Mouse (Mus musculus): Measurements from ENCODE around the gene Dpyd. TPM values are rescaled to one million over a fixed set of nuclear protein-coding genes. Genes with fewer than 3 reads are reported as not detected.

Gene Dpyd
- polyA plus RNA-seq, 1 experiment from 2014 or later = 2.8 TPM

DNA sequence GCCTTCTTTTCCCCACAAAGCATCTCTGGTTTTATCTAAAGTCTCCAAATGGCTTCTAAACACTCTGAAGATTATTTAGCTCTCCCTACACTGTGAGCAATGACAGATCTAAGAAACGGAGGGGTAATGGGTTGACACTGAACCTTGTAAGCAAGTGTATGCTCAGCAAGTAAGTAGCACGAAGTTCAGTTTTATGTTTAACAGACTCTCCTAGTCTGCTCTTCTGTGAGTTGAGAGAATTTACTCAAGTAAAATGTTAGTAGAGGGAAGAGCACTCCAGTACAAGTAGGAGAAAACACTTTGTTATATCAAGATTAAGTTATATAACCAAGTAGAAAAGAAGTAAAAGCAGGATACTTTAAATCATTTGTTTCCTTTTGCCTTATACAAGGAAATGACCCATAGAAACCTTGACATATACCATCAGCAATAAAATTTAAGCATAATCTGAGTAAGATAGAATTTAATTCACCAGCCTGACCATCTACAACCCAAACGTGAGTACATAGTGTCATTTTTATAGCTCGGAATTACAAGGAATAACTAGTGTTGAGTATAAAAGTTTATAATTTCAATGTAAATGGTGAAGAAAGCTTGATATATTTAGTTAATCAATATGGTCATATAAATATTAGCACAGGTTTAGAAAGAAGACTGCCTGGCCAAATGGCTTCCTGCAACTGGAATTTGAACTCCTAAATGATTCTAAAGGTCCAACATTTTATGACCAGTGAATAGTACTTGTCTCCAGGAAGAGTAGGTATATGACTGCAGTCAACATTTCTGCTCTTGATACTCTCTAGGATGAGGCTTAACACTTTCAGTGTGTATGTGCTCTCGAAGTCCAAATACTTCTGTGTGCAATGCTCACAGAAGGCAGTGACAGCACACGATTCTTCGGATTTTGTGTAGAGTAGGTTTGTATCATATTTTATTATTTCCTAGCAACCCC, 40.0 kb downstream of the Dpyd start:
- H3K9me3 ChIP-seq (replicated peaks) = no peaks in the 10 kb centered on the region
- 84% methylated on average over 7 of the region's 7 CpGs for WGBS
- no peaks in the 10 kb centered on the region for H3K4me1 ChIP-seq (replicated peaks)
- no peak overlapping the region for H3K27ac ChIP-seq
- no peaks in the 10 kb centered on the region for H3K27me3 ChIP-seq
- no peaks in the 10 kb centered on the region for H3K36me3 ChIP-seq
- no peak overlapping the region for H3K4me2 ChIP-seq
- no peak for ATAC-seq (replicated peaks; ENCODE audit: insufficient number of reproducible peaks, insufficient read depth, low FRiP score, low read depth)
- H3K4me3 ChIP-seq = no peak overlapping the region
- H3K9ac ChIP-seq = no peak overlapping the region

GRCm38 (mm10) chr3:118608708-118609107, 46.8 kb downstream of the Dpyd start:
- no peak overlapping the region for H3K27ac ChIP-seq
- no peaks in the 10 kb centered on the region for H3K27me3 ChIP-seq
- H3K9me3 ChIP-seq (replicated peaks) = no peaks in the 10 kb centered on the region
- H3K4me3 ChIP-seq = no peak overlapping the region
- H3K4me2 ChIP-seq = no peak overlapping the region
- WGBS = 72% methylated on average over 4 of the region's 4 CpGs
- H3K9ac ChIP-seq = no peak overlapping the region
- no peak for ATAC-seq (replicated peaks; ENCODE audit: insufficient number of reproducible peaks, insufficient read depth, low FRiP score, low read depth)
- H3K4me1 ChIP-seq (replicated peaks) = no peaks in the 10 kb centered on the region
- H3K36me3 ChIP-seq = no peaks in the 10 kb centered on the region

DNA sequence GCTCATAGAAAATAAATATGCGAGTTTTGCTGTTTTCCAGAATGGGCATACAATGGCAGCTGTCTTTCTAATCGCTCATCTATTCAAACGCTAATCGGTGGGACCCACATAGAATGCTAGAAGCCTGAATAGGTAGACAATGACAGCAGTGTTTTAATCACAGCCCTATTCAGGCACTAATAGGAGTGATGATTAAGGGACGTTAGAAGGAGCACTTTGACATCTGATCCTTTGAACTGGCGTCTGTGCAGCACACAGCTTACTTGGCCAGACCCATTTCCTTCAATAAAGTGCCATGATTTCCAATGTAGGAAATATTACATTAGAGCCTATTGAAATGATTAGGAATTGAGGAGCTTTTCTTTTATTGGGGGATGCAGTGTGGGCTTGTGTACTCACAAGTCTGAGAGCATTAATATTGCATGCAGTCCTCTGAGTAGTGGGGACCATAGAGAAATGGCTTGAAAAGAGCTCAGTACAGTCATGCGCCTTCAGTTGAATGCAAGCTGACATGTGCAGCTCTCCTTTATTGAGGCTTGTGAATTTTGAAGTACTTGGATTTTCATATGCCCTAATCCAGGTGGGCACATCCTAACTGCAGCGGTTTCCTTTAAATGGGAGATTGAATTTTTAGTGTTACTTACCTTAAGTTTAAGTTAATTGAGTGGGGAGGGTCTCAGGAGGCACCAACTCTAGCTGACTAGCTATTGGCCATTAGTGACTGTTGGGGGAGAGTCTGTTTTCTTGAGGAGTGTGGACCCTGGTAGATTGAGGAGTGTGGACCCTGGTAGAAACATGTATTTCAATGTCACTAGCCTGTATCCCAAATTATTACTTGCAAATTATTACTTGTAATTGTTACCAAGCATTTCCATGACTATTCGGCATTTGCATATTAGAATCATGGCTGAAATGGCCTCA, 64.8 kb downstream of the Dpyd start:
- Histone ChIP-seq H3K36me3 (no peaks in the 10 kb centered on the region), H3K9me3 (replicated peaks) (no peaks in the 10 kb centered on the region), H3K4me2 (no peak overlapping the region), H3K27ac (no peak overlapping the region), H3K4me3 (no peak overlapping the region), H3K9ac (no peak overlapping the region), H3K27me3 (no peaks in the 10 kb centered on the region), H3K4me1 (replicated peaks) (no peaks in the 10 kb centered on the region)
- no peak for ATAC-seq (replicated peaks; ENCODE audit: insufficient number of reproducible peaks, insufficient read depth, low FRiP score, low read depth)
- 64% methylated on average over 9 of the region's 9 CpGs for WGBS

DNA sequence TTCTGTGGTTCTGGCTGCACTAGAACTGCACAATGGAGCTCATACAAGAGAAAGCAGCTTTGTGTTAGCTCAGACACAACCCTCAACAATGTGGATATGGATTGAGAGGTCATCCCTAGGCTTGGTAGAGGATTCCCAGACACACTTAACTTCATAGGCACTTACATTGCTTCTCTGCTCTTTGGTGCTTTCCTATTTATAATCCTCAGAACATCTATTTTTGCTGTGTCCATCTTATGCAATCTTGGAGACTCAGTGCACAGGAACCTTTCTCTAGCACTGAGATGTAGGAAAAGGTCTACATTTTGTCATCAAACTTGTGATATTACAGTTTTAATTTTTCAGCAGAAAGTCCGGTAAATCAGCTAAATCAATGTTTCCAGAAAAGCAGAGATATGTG, 67.8 kb downstream of the Dpyd start:
- Histone ChIP-seq H3K27me3 (no peaks in the 10 kb centered on the region), H3K4me1 (replicated peaks) (no peaks in the 10 kb centered on the region), H3K9ac (no peak overlapping the region), H3K9me3 (replicated peaks) (no peaks in the 10 kb centered on the region), H3K4me2 (no peak overlapping the region), H3K36me3 (no peaks in the 10 kb centered on the region), H3K4me3 (no peak overlapping the region), H3K27ac (no peak overlapping the region)
- 82% methylated on average over 1 of the region's 1 CpGs for WGBS
- no peak for ATAC-seq (replicated peaks; ENCODE audit: insufficient number of reproducible peaks, insufficient read depth, low FRiP score, low read depth)

- H3K27me3 ChIP-seq = no peaks in the 10 kb centered on the region
- no peak overlapping the region for H3K4me2 ChIP-seq
- no peak overlapping the region for H3K27ac ChIP-seq
- H3K4me1 ChIP-seq (replicated peaks) = no peaks in the 10 kb centered on the region
- no peak for ATAC-seq (replicated peaks; ENCODE audit: insufficient number of reproducible peaks, insufficient read depth, low FRiP score, low read depth)
- no peaks in the 10 kb centered on the region for H3K9me3 ChIP-seq (replicated peaks)
- no peak overlapping the region for H3K4me3 ChIP-seq
- 84% methylated on average over 10 of the region's 10 CpGs for WGBS
- H3K9ac ChIP-seq = no peak overlapping the region
- no peaks in the 10 kb centered on the region for H3K36me3 ChIP-seq
Observed at GRCm38 (mm10) chr3:118646024-118646570, 84.2 kb downstream of the Dpyd start.

- WGBS = 65% methylated on average over 5 of the region's 5 CpGs
- Histone ChIP-seq H3K36me3 (no peaks in the 10 kb centered on the region), H3K4me2 (no peak overlapping the region), H3K4me3 (no peak overlapping the region), H3K4me1 (replicated peaks) (no peaks in the 10 kb centered on the region), H3K9me3 (replicated peaks) (no peaks in the 10 kb centered on the region), H3K9ac (no peak overlapping the region), H3K27me3 (no peaks in the 10 kb centered on the region), H3K27ac (no peak overlapping the region)
- no peak for ATAC-seq (replicated peaks; ENCODE audit: insufficient number of reproducible peaks, insufficient read depth, low FRiP score, low read depth)
Observed at GRCm38 (mm10) chr3:118663987-118664692, 102.2 kb downstream of the Dpyd start.

GRCm38 (mm10) chr3:118674121-118674745, 112.3 kb downstream of the Dpyd start:
- 68% methylated on average over 10 of the region's 10 CpGs for WGBS

DNA sequence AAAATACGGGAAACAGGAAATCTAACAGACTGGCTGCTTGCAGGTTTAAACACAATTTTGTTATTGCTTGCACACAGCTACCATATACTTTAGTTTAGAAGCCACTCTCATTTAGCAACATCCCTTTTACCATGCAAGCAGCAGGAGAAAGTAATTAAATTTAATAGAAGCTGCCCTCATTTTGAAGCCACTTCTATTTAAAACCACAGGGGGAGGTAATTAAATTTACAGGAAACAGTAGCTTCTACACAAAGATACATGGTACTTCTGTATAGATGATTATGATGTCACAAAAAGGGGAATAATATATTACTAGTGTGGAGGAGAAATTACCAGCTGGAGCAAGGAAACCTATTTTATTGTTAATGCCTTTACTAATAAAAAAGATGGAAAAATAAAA, 113.5 kb downstream of the Dpyd start:
- no peaks in the 10 kb centered on the region for H3K27me3 ChIP-seq
- 57% methylated on average over 1 of the region's 1 CpGs for WGBS
- ATAC-seq (replicated peaks; ENCODE audit: insufficient number of reproducible peaks, insufficient read depth, low FRiP score, low read depth) = no peak

More at GRCm38 (mm10) chr3:118674121-118674745, 112.3 kb downstream of the Dpyd start:
- Histone ChIP-seq H3K36me3 (no peaks in the 10 kb centered on the region), H3K4me1 (replicated peaks) (no peaks in the 10 kb centered on the region), H3K27ac (no peak overlapping the region), H3K27me3 (no peaks in the 10 kb centered on the region), H3K4me3 (no peak overlapping the region), H3K4me2 (no peak overlapping the region), H3K9ac (no peak overlapping the region), H3K9me3 (replicated peaks) (no peaks in the 10 kb centered on the region)
- ATAC-seq (replicated peaks; ENCODE audit: insufficient number of reproducible peaks, insufficient read depth, low FRiP score, low read depth) = no peak

GRCm38 (mm10) chr3:118676052-118676777, 114.3 kb downstream of the Dpyd start:
- Histone ChIP-seq H3K36me3 (no peaks in the 10 kb centered on the region), H3K27me3 (no peaks in the 10 kb centered on the region), H3K4me1 (replicated peaks) (no peaks in the 10 kb centered on the region), H3K4me2 (no peak overlapping the region), H3K9ac (no peak overlapping the region), H3K4me3 (no peak overlapping the region), H3K9me3 (replicated peaks) (no peaks in the 10 kb centered on the region), H3K27ac (no peak overlapping the region)
- ATAC-seq (replicated peaks; ENCODE audit: insufficient number of reproducible peaks, insufficient read depth, low FRiP score, low read depth) = no peak
- 69% methylated on average over 7 of the region's 7 CpGs for WGBS

More for the DNA sequence above, 113.5 kb downstream of the Dpyd start:
- Histone ChIP-seq H3K36me3 (no peaks in the 10 kb centered on the region), H3K27ac (no peak overlapping the region), H3K9me3 (replicated peaks) (no peaks in the 10 kb centered on the region), H3K9ac (no peak overlapping the region), H3K4me2 (no peak overlapping the region), H3K4me3 (no peak overlapping the region), H3K4me1 (replicated peaks) (no peaks in the 10 kb centered on the region)

DNA sequence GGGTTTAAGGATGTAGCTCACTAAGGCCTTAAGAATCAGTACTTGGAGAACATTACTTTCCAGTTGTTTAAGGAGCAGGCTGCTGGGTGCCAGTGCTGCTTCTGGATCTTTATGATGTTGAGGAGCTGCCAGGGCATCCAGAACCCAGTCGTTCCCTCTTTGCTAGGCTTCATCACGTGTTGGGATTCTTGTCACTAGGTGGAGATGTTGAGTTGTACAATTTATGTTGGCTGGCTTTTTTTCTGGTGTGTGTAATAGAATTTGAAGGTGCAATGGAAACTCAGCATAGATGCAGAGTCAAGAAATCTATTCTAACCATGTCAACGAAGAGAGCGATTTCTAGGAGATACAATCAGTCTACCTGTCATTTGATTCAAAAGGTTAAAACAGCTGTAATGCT, 118.9 kb downstream of the Dpyd start:
- Histone ChIP-seq H3K9me3 (replicated peaks) (no peaks in the 10 kb centered on the region), H3K27ac (no peak overlapping the region), H3K27me3 (no peaks in the 10 kb centered on the region), H3K4me3 (no peak overlapping the region), H3K36me3 (no peaks in the 10 kb centered on the region), H3K4me1 (replicated peaks) (no peaks in the 10 kb centered on the region), H3K4me2 (no peak overlapping the region), H3K9ac (no peak overlapping the region)
- 45% methylated on average over 4 of the region's 4 CpGs for WGBS
- no peak for ATAC-seq (replicated peaks; ENCODE audit: insufficient number of reproducible peaks, insufficient read depth, low FRiP score, low read depth)
